31 mouse cellular contexts compared by ENCODE assay signal in genomic region chr6:28767891-28768481, GRCm38 (mm10).
A peak's percentile ranks its signal among the peaks of the same experiment; 100 is the strongest.
DNase-seq lines count a peak whose midpoint lies in the region; ATAC-seq and TF ChIP-seq lines count a peak whose summit lies in the region.
"Had no signal": no experiment of that assay in that cellular context is flagged by ENCODE, and none has a peak within 500 bp of the region (broad histone marks: within the 10 kb centered on the region; RNA-seq: fewer than 3 reads in every experiment).

No protein-coding gene starts in this region.

- H3K36me3 ChIP-seq in forebrain, embryonic 10.5 days (replicated peaks): peaks cover 19% of the 10 kb centered on the region
- H3K36me3 ChIP-seq in forebrain, postnatal 0 days (ENCODE audit: insufficient read depth): no peaks in the 10 kb centered on the region
- no peaks in the 10 kb centered on the region for H3K36me3 ChIP-seq in neural tube, embryonic 13.5 days
- no peaks in the 10 kb centered on the region for H3K36me3 ChIP-seq in forebrain, embryonic 16.5 days (ENCODE audit: control insufficient read depth, insufficient read depth)
- H3K36me3 ChIP-seq: hindbrain, embryonic 12.5 days; intestine, embryonic 15.5 days; midbrain, embryonic 13.5 days had no signal

- H3K9me3 ChIP-seq in forebrain, embryonic 10.5 days: peaks cover 6% of the 10 kb centered on the region; the same call in 1 of the 2 replicates
- H3K9me3 ChIP-seq in forebrain, postnatal 0 days (ENCODE audit: low read length): no peaks in the 10 kb centered on the region
- H3K9me3 ChIP-seq in neural tube, embryonic 13.5 days: no peaks in the 10 kb centered on the region
- H3K9me3 ChIP-seq in forebrain, embryonic 16.5 days (ENCODE audit: control insufficient read depth, low read length): no peaks in the 10 kb centered on the region
- H3K9me3 ChIP-seq: embryonic facial prominence, embryonic 13.5 days; hindbrain, embryonic 12.5 days; intestine, embryonic 15.5 days; limb, embryonic 13.5 days; midbrain, embryonic 13.5 days; stomach, embryonic 15.5 days had no signal

- peaks cover 19% of the 10 kb centered on the region for H3K4me1 ChIP-seq in forebrain, embryonic 10.5 days
- H3K4me1 ChIP-seq in forebrain, postnatal 0 days (ENCODE audit: insufficient read depth): no peaks in the 10 kb centered on the region
- H3K4me1 ChIP-seq in neural tube, embryonic 13.5 days (replicated peaks): peaks cover 7% of the 10 kb centered on the region; the same call in 1 of the 2 replicates
- H3K4me1 ChIP-seq in forebrain, embryonic 16.5 days (replicated peaks; ENCODE audit: control insufficient read depth, insufficient read depth, low read length): 0 out of 2 replicates have a peak, but pooled peaks cover 2% of the 10 kb centered on the region
- H3K4me1 ChIP-seq: embryonic facial prominence, embryonic 13.5 days; hindbrain, embryonic 12.5 days; intestine, embryonic 15.5 days; stomach, embryonic 15.5 days had no signal

- intact Hi-C loops in left cerebral cortex, adult 2 months (cut with DNase I): no loop called here
- intact Hi-C loops in left cerebral cortex, postnatal 4 days (cut with DNase I): no loop called here

- TF ChIP-seq CTCF in forebrain, postnatal 0 days (IDR thresholded peaks at IDR 0.05; ENCODE audit: low read depth): no peak
- no peak for TF ChIP-seq CTCF in left cerebral cortex, adult 2 months (IDR thresholded peaks at IDR 0.05)

- DNase-seq in forebrain, embryonic 10.5 days (ENCODE audit: extremely low spot score, low spot score): no peak
- no peak for DNase-seq in forebrain, postnatal 0 days
- no peak for DNase-seq in left cerebral cortex, adult 2 months (ENCODE audit: extremely low spot score in 1 of 2, low spot score in 2 of 2)
- no peak for DNase-seq in left cerebral cortex, postnatal 4 days
- peak; percentile 24 for DNase-seq in ES-CJ7 (ENCODE audit: low read depth, low spot score)
- no peak for DNase-seq in cerebellum, adult 18-20 months
- DNase-seq: cerebellum, adult 9-10 months; cerebellum, postnatal 36 days; gastrocnemius, adult 2 months; gastrocnemius, postnatal 36 days; heart, postnatal 36 days; kidney, adult 2 months; kidney, postnatal 4 days; lung, adult 18-20 months; right cerebral cortex, postnatal 25 days; thymus, postnatal 14 days had no signal

- H3K4me3 ChIP-seq in forebrain, embryonic 10.5 days: no peak overlapping the region
- H3K4me3 ChIP-seq in forebrain, postnatal 0 days (ENCODE audit: low read depth, low read length): no peak overlapping the region
- no peak overlapping the region for H3K4me3 ChIP-seq in left cerebral cortex, adult 2 months
- H3K4me3 ChIP-seq in neural tube, embryonic 13.5 days: no peak overlapping the region
- no peak overlapping the region for H3K4me3 ChIP-seq in forebrain, embryonic 16.5 days (replicated peaks; ENCODE audit: low read length)
- H3K4me3 ChIP-seq: embryonic facial prominence, embryonic 13.5 days; gastrocnemius, adult 2 months; hindbrain, embryonic 12.5 days; intestine, embryonic 15.5 days; limb, embryonic 13.5 days; midbrain, embryonic 13.5 days; stomach, embryonic 15.5 days had no signal

- peak overlapping the region; percentile 44; the same call in 1 of the 2 replicates for H3K27ac ChIP-seq in forebrain, embryonic 10.5 days
- no peak overlapping the region for H3K27ac ChIP-seq in forebrain, postnatal 0 days (ENCODE audit: low read depth, low read length)
- peak overlapping the region; percentile 65 for H3K27ac ChIP-seq in left cerebral cortex, adult 2 months
- 0 out of 2 replicates have a peak overlapping the region, but pooled peaks have one; percentile 18 for H3K27ac ChIP-seq in neural tube, embryonic 13.5 days (replicated peaks)
- no peak overlapping the region for H3K27ac ChIP-seq in forebrain, embryonic 16.5 days (ENCODE audit: low read length)
- H3K27ac ChIP-seq: embryonic facial prominence, embryonic 13.5 days; gastrocnemius, adult 2 months; hindbrain, embryonic 12.5 days; hindbrain, postnatal 0 days; intestine, embryonic 15.5 days; kidney, postnatal 0 days; limb, embryonic 13.5 days; macrophage; midbrain, embryonic 13.5 days; stomach, embryonic 15.5 days had no signal

- WGBS in forebrain, embryonic 10.5 days: 94% methylated on average over 6 of the region's 6 CpGs
- WGBS in forebrain, postnatal 0 days: 92% methylated on average over 6 of the region's 6 CpGs
- 67% methylated on average over 6 of the region's 6 CpGs for WGBS in neural tube, embryonic 13.5 days
- WGBS in forebrain, embryonic 16.5 days: 89% methylated on average over 6 of the region's 6 CpGs

- H3K4me2 ChIP-seq in forebrain, postnatal 0 days (ENCODE audit: low read depth): no peak overlapping the region
- H3K4me2 ChIP-seq in neural tube, embryonic 13.5 days: no peak overlapping the region
- no peak overlapping the region for H3K4me2 ChIP-seq in forebrain, embryonic 16.5 days (ENCODE audit: low read length)
- H3K4me2 ChIP-seq: embryonic facial prominence, embryonic 13.5 days; heart, embryonic 11.5 days; hindbrain, embryonic 12.5 days; intestine, embryonic 15.5 days; limb, embryonic 13.5 days; liver, embryonic 11.5 days; midbrain, embryonic 13.5 days; stomach, embryonic 15.5 days had no signal

- no peak for ATAC-seq in forebrain, postnatal 0 days
- peak; percentile 74 for ATAC-seq in neural tube, embryonic 13.5 days (ENCODE audit: low read depth)
- no peak for ATAC-seq in forebrain, embryonic 16.5 days
- ATAC-seq: hindbrain, postnatal 0 days; intestine, embryonic 15.5 days; lung, postnatal 0 days; midbrain, embryonic 13.5 days; Patski had no signal

- no peaks in the 10 kb centered on the region for H3K27me3 ChIP-seq in forebrain, embryonic 10.5 days (ENCODE audit: poor library complexity, severe bottlenecking)
- no peaks in the 10 kb centered on the region for H3K27me3 ChIP-seq in forebrain, postnatal 0 days (ENCODE audit: insufficient read depth, low read length)
- no peaks in the 10 kb centered on the region for H3K27me3 ChIP-seq in neural tube, embryonic 13.5 days
- no peaks in the 10 kb centered on the region for H3K27me3 ChIP-seq in forebrain, embryonic 16.5 days (replicated peaks; ENCODE audit: control insufficient read depth, insufficient read depth, low read length)
- H3K27me3 ChIP-seq: embryonic facial prominence, embryonic 13.5 days; hindbrain, embryonic 12.5 days; intestine, embryonic 15.5 days; limb, embryonic 13.5 days; midbrain, embryonic 13.5 days; Patski; stomach, embryonic 15.5 days had no signal

- H3K9ac ChIP-seq in forebrain, postnatal 0 days: no peak overlapping the region
- H3K9ac ChIP-seq in neural tube, embryonic 13.5 days: no peak overlapping the region
- no peak overlapping the region for H3K9ac ChIP-seq in forebrain, embryonic 16.5 days (replicated peaks; ENCODE audit: low read depth, low read length)
- H3K9ac ChIP-seq: embryonic facial prominence, embryonic 13.5 days; hindbrain, embryonic 12.5 days; intestine, embryonic 15.5 days; limb, embryonic 13.5 days; midbrain, embryonic 13.5 days; stomach, embryonic 15.5 days had no signal

Comparison
In these comparisons a context has a peak if more than half of its experiments do, and no peak if none do; other contexts are left out.
1. H3K27ac ChIP-seq: peak in forebrain, embryonic 10.5 days (single experiment), left cerebral cortex, adult 2 months (single experiment) and neural tube, embryonic 13.5 days (single experiment); none in forebrain, postnatal 0 days (single experiment) and forebrain, embryonic 16.5 days (single experiment).